Mouse (Mus musculus) lung, embryonic 14.5 days (tissue): ENCODE measurements around the gene Il2rg. TPM values are rescaled to one million over a fixed set of nuclear protein-coding genes. Genes with fewer than 3 reads are reported as not detected.

Experiments
- ATAC-seq: fragments of 200-750 bp; cut with Nextera tagmentation; 2 replicates; pipeline ENCODE4 v1.8.0; 2017; ENCODE audit warnings: mild to moderate bottlenecking, moderate TSS enrichment, moderate library complexity; ENCODE audit not compliant: insufficient read depth
- DNase-seq: peaks from one replicate; pipeline ENCODE4 v3.0.0-alpha.2; 2015
- H3K27ac ChIP-seq: fragments of 300-500 bp; sonication (generic); 2 replicates; pipeline ENCODE4 v1.5.1; 2014; ENCODE audit warnings: low read depth, mild to moderate bottlenecking, moderate library complexity
- H3K27me3 ChIP-seq: fragments of 300-500 bp; sonication (generic); 2 replicates; pipeline ENCODE4 v1.6.1; 2014; ENCODE audit warnings: low read length, control low read depth; ENCODE audit not compliant: insufficient read depth
- H3K36me3 ChIP-seq: fragments of 300-500 bp; sonication (generic); 2 replicates; pipeline ENCODE4 v1.6.1; 2014; ENCODE audit warnings: control low read depth; ENCODE audit not compliant: insufficient read depth
- H3K4me1 ChIP-seq: fragments of 300-500 bp; sonication (generic); 2 replicates; pipeline ENCODE4 v1.6.1; 2014; ENCODE audit warnings: antibody characterized with exemption, control low read depth; ENCODE audit not compliant: insufficient read depth
- H3K4me2 ChIP-seq: fragments of 300-500 bp; sonication (generic); 2 replicates; pipeline ENCODE4 v1.6.1; 2014; ENCODE audit warnings: mild to moderate bottlenecking
- H3K4me3 ChIP-seq: fragments of 300-500 bp; sonication (generic); 2 replicates; pipeline ENCODE4 v1.5.1; 2014; ENCODE audit warnings: low read depth, low read length
- H3K9ac ChIP-seq: fragments of 300-500 bp; sonication (generic); 2 replicates; pipeline ENCODE4 v1.6.1; 2014
- H3K9me3 ChIP-seq: fragments of 300-500 bp; sonication (generic); 2 replicates; pipeline ENCODE4 v1.6.1; 2016; ENCODE audit warnings: low read depth, low read length, control low read depth
- CTCF ChIP-seq: IDR thresholded peaks from 2 replicates; pipeline ENCODE4 v1.5.1; 2016; ENCODE audit warnings: antibody characterized with exemption, low read depth
- WGBS: fragments of 180-500 bp; shearing (Covaris S2); extraction: QIAGEN DNeasy Blood & Tissue Kit; methylation state at CpG from one replicate; pipeline ENCODE4 v1.1.7; 2014; 5-methylcytosine and 5-hydroxymethylcytosine counted together
- polyA plus RNA-seq: library from polyadenylated mRNA; unstranded; fragments of >200 nt; fragmentation: Nextera tagmentation; extraction: Ambion mirVana; gene quantifications from 2 replicates; pipeline ENCODE4 v1.2.1, GENCODE M21; 2014

Il2rg gene
- 17.1 and 17.9 TPM in 2 replicates for polyA plus RNA-seq

DNA sequence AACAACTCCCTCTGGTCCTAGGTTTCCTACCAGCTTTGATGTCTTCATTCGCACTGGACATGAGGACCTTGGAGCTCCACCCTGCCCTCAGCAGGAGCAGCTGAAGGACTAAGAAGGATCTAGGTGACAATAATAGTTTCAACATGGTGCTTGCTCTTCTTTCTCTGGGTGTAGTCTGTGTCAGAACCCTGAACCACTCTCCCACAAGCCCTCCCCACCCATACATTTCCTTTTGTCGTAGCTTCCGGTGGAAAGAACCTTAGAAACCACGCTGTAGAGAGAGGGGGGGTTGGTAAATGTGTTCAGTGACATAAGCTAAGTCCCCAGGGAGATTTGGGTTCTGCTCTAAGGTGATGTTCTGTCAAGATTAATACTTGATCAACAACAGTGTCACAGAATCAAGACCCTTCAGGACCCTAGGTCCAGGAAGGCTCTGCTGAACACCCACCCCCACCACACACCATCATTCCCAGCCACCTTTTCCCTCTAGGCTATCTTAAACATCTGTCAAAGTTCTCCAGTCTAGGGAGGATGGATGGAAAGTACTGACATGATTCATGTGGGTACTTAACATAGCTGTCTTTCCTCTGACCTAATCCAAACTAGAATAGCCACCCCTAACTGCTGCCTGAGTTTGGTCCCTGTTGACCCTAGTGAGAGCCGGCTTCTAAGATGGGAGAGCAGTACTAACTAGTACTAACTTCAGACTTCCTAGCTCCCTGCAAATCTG is at the start of gene Il2rg:
Gene Il2rg (minus strand): TSS at position 231 of the 730 bp plus-strand sequence.
- TF ChIP-seq CTCF, result no peak
- Histone ChIP-seq H3K27me3 (no peaks in the 10 kb centered on the region), H3K36me3 (no peaks in the 10 kb centered on the region), H3K4me3 (no peak within 1 kb of the TSS), H3K9me3 (no peaks in the 10 kb centered on the region), H3K27ac (no peak within 1 kb of the TSS), H3K4me2 (no peak within 1 kb of the TSS), H3K9ac (no peak within 1 kb of the TSS), H3K4me1 (no peaks in the 10 kb centered on the region)
- DNase-seq (no peak), ATAC-seq (no peak)
- WGBS, result 42% methylated on average over 5 of the region's 5 CpGs

DNA sequence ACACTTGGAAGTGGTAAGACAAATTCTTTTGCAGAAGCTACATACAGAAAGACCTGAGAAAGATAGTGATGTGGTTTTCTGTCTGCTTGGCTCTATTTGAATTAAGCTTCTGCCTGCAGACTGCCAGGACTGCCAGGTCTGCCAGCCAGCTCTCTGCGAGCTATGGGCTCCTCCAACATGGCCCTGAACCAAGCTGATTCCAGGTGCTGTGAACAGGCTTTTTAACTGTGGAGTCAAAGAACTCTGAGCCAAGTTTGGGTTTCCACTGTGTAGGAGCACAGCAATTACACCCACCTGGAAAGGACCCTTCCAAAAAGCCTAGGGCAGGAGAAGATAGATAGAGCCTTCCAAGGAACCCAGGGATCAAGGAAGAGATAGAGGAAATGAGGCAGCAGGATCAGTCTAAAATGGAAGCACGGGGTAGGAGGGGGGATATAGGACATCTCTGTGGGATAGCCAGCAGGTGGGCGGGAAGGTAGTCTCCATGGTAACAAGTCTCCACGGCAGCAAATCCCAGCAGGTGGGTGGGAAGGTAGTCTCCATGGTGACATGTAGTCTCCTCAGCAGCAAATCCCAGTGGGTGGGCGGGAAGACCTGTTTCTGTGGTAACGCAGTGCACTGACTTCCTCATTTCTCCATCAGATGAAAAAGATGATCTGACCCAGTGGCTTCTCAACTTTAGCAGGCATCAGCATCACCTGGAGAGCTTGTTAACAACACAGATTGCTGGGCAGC is 45.7 kb upstream of the Il2rg start:
- TF ChIP-seq CTCF, result no peak
- no peak for DNase-seq
- Histone ChIP-seq H3K27me3 (no peaks in the 10 kb centered on the region), H3K9ac (no peak overlapping the region), H3K4me3 (no peak overlapping the region), H3K9me3 (no peaks in the 10 kb centered on the region), H3K36me3 (no peaks in the 10 kb centered on the region), H3K4me1 (no peaks in the 10 kb centered on the region), H3K4me2 (no peak overlapping the region), H3K27ac (no peak overlapping the region)
- no peak for ATAC-seq
- WGBS, result 43% methylated on average over 6 of the region's 6 CpGs

DNA sequence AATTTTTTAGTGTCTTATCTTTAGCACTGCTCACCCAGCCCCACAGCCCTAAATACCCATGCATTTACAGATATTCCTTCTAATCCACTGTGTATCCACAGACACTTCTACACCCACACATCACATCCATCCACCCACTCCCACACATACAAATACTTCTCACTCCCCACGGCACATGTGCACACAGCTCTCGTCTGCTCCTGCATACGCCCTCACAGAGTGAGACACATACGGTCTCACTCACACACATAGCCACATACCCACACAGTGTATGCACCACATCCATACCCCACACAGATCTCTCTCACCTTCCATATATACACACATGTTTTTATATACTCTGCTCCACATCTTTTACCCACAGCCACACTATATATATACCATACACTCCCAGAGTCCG is 41.2 kb upstream of the Il2rg start:
- ATAC-seq (no peak), DNase-seq (no peak)
- H3K36me3 ChIP-seq, result no peaks in the 10 kb centered on the region
- H3K27ac ChIP-seq, result no peak overlapping the region
- H3K9me3 ChIP-seq, result no peaks in the 10 kb centered on the region
- no peaks in the 10 kb centered on the region for H3K4me1 ChIP-seq
- no peak for TF ChIP-seq CTCF
- H3K4me3 ChIP-seq, result no peak overlapping the region
- H3K27me3 ChIP-seq, result no peaks in the 10 kb centered on the region
- 87% methylated on average over 5 of the region's 5 CpGs for WGBS
- H3K4me2 ChIP-seq, result no peak overlapping the region
- H3K9ac ChIP-seq, result no peak overlapping the region

DNA sequence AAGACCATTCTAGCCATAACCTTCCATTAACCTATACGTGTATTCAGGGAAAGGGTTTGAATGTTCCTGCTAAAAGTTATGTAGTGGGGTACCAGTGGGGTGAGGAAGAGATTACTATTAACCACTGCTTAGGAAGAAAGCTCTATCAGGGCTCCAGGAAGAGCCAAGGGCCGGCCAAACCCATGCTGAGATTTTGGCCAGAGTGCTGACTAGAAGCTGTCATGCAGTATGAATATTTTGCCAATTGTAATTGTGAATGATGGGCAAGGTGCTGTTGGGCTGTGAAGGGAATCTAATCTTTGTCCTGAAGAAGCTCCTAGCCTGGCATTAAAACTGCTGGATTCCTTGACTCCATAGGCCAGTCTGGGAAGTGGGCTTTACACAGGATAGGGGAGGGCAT is 36.6 kb upstream of the Il2rg start:
- Histone ChIP-seq H3K27me3 (no peaks in the 10 kb centered on the region), H3K27ac (no peak overlapping the region), H3K9ac (no peak overlapping the region), H3K4me1 (no peaks in the 10 kb centered on the region), H3K4me2 (no peak overlapping the region), H3K4me3 (no peak overlapping the region), H3K9me3 (no peaks in the 10 kb centered on the region), H3K36me3 (no peaks in the 10 kb centered on the region)
- ATAC-seq (no peak), DNase-seq (no peak)
- WGBS, result 56% methylated on average over 2 of the region's 2 CpGs
- no peak for TF ChIP-seq CTCF

DNA sequence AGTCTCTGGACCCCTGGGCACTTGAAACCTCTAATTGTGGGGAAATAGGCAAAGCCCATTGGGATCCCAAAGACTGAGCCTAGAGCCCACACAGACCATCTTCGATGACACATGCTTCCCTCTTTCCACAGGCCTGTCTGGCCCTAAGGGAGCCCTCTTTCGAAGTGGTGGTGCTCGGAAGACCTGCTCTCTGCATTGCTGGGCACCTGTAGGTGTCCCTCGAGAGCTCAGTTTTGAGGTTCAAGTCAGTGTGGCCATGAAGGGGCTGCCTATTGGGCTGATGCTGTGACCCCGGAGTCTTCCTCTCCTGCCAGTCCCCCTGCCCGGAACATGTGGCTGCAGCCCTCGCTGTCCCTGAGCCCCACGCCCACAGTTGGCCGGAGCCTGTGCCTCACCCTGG is 33.6 kb upstream of the Il2rg start:
- WGBS, result 79% methylated on average over 9 of the region's 9 CpGs
- H3K9ac ChIP-seq, result no peak overlapping the region
- H3K4me2 ChIP-seq, result no peak overlapping the region
- no peak overlapping the region for H3K27ac ChIP-seq
- no peak overlapping the region for H3K4me3 ChIP-seq
- no peaks in the 10 kb centered on the region for H3K4me1 ChIP-seq
- DNase-seq (no peak), ATAC-seq (no peak)
- TF ChIP-seq CTCF, result no peak
- no peaks in the 10 kb centered on the region for H3K27me3 ChIP-seq
- H3K36me3 ChIP-seq, result peaks cover 9% of the 10 kb centered on the region; the same call in 1 of the 2 replicates
- no peaks in the 10 kb centered on the region for H3K9me3 ChIP-seq

DNA sequence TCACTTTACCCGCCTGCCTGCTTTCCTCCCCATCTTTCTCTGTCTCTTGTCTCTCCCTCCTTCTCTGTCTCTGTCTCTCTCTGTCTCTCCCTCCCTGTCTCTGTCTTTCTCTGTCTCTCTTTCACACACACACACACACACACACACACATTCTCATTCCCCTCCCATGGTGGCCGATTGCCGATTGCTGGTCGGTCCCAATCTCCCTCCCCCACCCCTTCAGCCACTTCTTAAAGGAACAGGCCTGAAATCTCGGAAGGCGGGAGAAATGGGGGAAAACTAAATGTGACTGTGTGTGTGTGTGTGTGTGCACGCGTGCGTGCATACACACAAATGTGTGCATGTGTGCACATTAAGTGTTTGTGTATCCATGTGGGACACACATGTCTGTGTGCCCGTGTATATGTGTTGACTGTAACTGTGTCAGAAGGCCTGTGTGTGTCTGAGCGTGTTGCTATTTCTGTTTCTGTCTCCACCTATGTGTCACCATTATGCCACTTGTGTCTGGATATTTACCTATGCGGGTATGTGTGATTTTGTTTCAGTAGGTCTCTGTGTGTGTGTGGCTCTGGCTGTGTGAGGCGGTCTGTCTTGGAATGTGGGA is 32.5 kb upstream of the Il2rg start:
- H3K4me1 ChIP-seq, result no peaks in the 10 kb centered on the region
- WGBS, result 23% methylated on average over 13 of the region's 13 CpGs
- DNase-seq (peak; percentile 47), ATAC-seq (peak; percentile 35)
- peak overlapping the region; percentile 62 for H3K4me2 ChIP-seq
- no peaks in the 10 kb centered on the region for H3K27me3 ChIP-seq
- peak overlapping the region; percentile 18; the same call in 1 of the 2 replicates for H3K9ac ChIP-seq
- H3K4me3 ChIP-seq, result peak overlapping the region; percentile 34
- H3K9me3 ChIP-seq, result no peaks in the 10 kb centered on the region
- TF ChIP-seq CTCF, result no peak
- peaks cover 13% of the 10 kb centered on the region; the same call in 1 of the 2 replicates for H3K36me3 ChIP-seq
- 0 out of 2 replicates have a peak overlapping the region, but pooled peaks have one; percentile 30 for H3K27ac ChIP-seq
